Mouse (Mus musculus) liver, postnatal 0 days (tissue): ENCODE data around the gene Wtap.

Source experiments
- CTCF ChIP-seq: sonication (generic); IDR thresholded peaks from 2 replicates; pipeline ENCODE4 v1.5.1; 2016; ENCODE audit warnings: antibody characterized with exemption, low read depth
- EP300 ChIP-seq: IDR thresholded peaks from 2 replicates; pipeline ENCODE4 v1.6.1; 2016; ENCODE audit warnings: antibody characterized with exemption, low read depth, mild to moderate bottlenecking

GRCm38 (mm10) chr17:12992470-12992991 lies 1.4 kb downstream of the Wtap start:
- TF ChIP-seq EP300: no peak
- TF ChIP-seq CTCF: no peak
